Mouse (Mus musculus) cortical plate, adult 2 months (tissue): ENCODE data around the gene Phf11a. TPM values are rescaled to one million over a fixed set of nuclear protein-coding genes. Genes with fewer than 3 reads are reported as not detected.

ENCODE experiments used
- H3K27ac ChIP-seq: fragments of 200-500 bp; 2 replicates; pipeline ENCODE4 v1.5.1; 2012; ENCODE audit warnings: low read length, control low read depth, inconsistent platforms; ENCODE audit not compliant: insufficient read depth
- H3K4me1 ChIP-seq: fragments of 200-500 bp; 2 replicates; pipeline ENCODE4 v1.6.1; 2011; ENCODE audit warnings: low read length; ENCODE audit not compliant: control insufficient read depth, insufficient read depth
- H3K4me3 ChIP-seq: fragments of 200-500 bp; 2 replicates; pipeline ENCODE4 v1.5.1; 2011; ENCODE audit warnings: mild to moderate bottlenecking, low read length, control low read depth; ENCODE audit not compliant: insufficient read depth
- CTCF ChIP-seq: fragments of 200-500 bp; IDR thresholded peaks from 2 replicates; pipeline ENCODE4 v1.5.1; 2011; ENCODE audit warnings: mild to moderate bottlenecking, control low read depth, low read length; ENCODE audit not compliant: insufficient read depth; ENCODE audit errors: extremely low read depth
- POLR2A ChIP-seq: fragments of 200-500 bp; IDR thresholded peaks from 2 replicates; pipeline ENCODE4 v1.6.1; 2011; ENCODE audit warnings: mild to moderate bottlenecking, low read length, control low read depth; ENCODE audit not compliant: insufficient read depth; ENCODE audit errors: extremely low read depth
- polyA plus RNA-seq: library from polyadenylated mRNA; depleted of rRNA; stranded (reverse); fragments of >200 nt; gene quantifications from 2 replicates; pipeline ENCODE4 v1.2.3, GENCODE M21; 2012; rRNA removed

Gene Phf11a
- polyA plus RNA-seq, 1 experiment: not detected

- Histone ChIP-seq H3K4me3 (no peak overlapping the region), H3K4me1 (no peaks in the 10 kb centered on the region), H3K27ac (no peak overlapping the region)
- TF ChIP-seq CTCF (no peak), POLR2A (no peak)
Measured at GRCm38 (mm10) chr14:59233635-59234034, 63.7 kb downstream of the Phf11a start.

GRCm38 (mm10) chr14:59232003-59232402 is 65.3 kb downstream of the Phf11a start:
- TF ChIP-seq CTCF (peak; percentile 29; the same call in 1 of the 2 replicates), POLR2A (no peak)
- H3K4me3 ChIP-seq: no peak overlapping the region
- H3K27ac ChIP-seq: no peak overlapping the region
- no peaks in the 10 kb centered on the region for H3K4me1 ChIP-seq

GRCm38 (mm10) chr14:59230331-59230966 is 66.9 kb downstream of the Phf11a start:
- TF ChIP-seq CTCF (no peak), POLR2A (no peak)
- Histone ChIP-seq H3K27ac (0 out of 2 replicates have a peak overlapping the region, but pooled peaks have one; percentile 6), H3K4me3 (no peak overlapping the region), H3K4me1 (no peaks in the 10 kb centered on the region)

- TF ChIP-seq POLR2A (no peak), CTCF (peak; percentile 20; the same call in 1 of the 2 replicates)
- no peak overlapping the region for H3K4me3 ChIP-seq
- H3K27ac ChIP-seq: no peak overlapping the region
- no peaks in the 10 kb centered on the region for H3K4me1 ChIP-seq
Measured at GRCm38 (mm10) chr14:59229822-59230221, 67.5 kb downstream of the Phf11a start.

Other genes starting within 250 kb of the Phf11a start
- gene 1700129C05Rik, start 154.6 kb downstream of the Phf11a start, polyA plus RNA-seq: not detected in 2 replicates
- gene Gm5142, start 118.8 kb downstream of the Phf11a start, polyA plus RNA-seq: not detected in 2 replicates
- 31.9 and 35.2 TPM in 2 replicates for gene Rcbtb1, start 96.3 kb downstream of the Phf11a start, polyA plus RNA-seq
- not detected in 2 replicates for gene Gm6904, start 37.3 kb downstream of the Phf11a start, polyA plus RNA-seq
- gene Phf11b, start 43.8 kb upstream of the Phf11a start, polyA plus RNA-seq: 0.23 and 0.42 TPM in 2 replicates
- gene Phf11d, start 67.9 kb upstream of the Phf11a start, polyA plus RNA-seq: 1.3 TPM in 2 replicates
- 0.49 and 0.61 TPM in 2 replicates for gene Phf11c, start 97.9 kb upstream of the Phf11a start, polyA plus RNA-seq
- gene Setdb2, start 143.4 kb upstream of the Phf11a start, polyA plus RNA-seq: 3.7 and 4.7 TPM in 2 replicates
- gene Cab39l, start 143.4 kb upstream of the Phf11a start, polyA plus RNA-seq: 16.6 and 18.3 TPM in 2 replicates